Mouse (Mus musculus) brain, embryonic 14.5 days (tissue): Measurements from ENCODE around the gene Arpc2.

ENCODE experiments used
- CTCF ChIP-seq: fragments of 200-500 bp; IDR thresholded peaks from 2 replicates; pipeline ENCODE4 v1.5.1; 2012; ENCODE audit warnings: inconsistent platforms, mild to moderate bottlenecking, moderate library complexity, borderline replicate concordance; ENCODE audit not compliant: insufficient read depth, insufficient read length; ENCODE audit errors: extremely low read depth
- POLR2A ChIP-seq: fragments of 200-500 bp; IDR thresholded peaks from 2 replicates; pipeline ENCODE4 v1.6.1; 2012; ENCODE audit warnings: mild to moderate bottlenecking, inconsistent platforms, borderline replicate concordance; ENCODE audit not compliant: poor library complexity, insufficient read depth, insufficient read length, severe bottlenecking; ENCODE audit errors: extremely low read depth

- no peak for TF ChIP-seq POLR2A
- TF ChIP-seq CTCF: no peak
Observed at GRCm38 (mm10) chr1:74314796-74315195, 78.9 kb downstream of the Arpc2 start.
